ENCODE assay signal across 9 mouse cellular contexts in genomic region chr10:18020846-18021245, GRCm38 (mm10). TPM values are rescaled to one million over a fixed set of nuclear protein-coding genes. Genes with fewer than 3 reads are reported as not detected.
A peak's percentile ranks its signal among the peaks of the same experiment; 100 is the strongest.
DNase-seq lines count a peak whose midpoint lies in the region; ATAC-seq lines count a peak whose summit lies in the region.
"Had no signal": no experiment of that assay in that cellular context is flagged by ENCODE, and none has a peak within 500 bp of the region (broad histone marks: within the 10 kb centered on the region; RNA-seq: fewer than 3 reads in every experiment).

No protein-coding gene starts in this region.

- ATAC-seq in intestine, embryonic 14.5 days (replicated peaks; ENCODE audit: low FRiP score, low TSS enrichment, low read depth), result no peak
- ATAC-seq in intestine, embryonic 16.5 days, result no peak
- ATAC-seq in embryonic facial prominence, embryonic 14.5 days (ENCODE audit: low read depth), result no peak
- ATAC-seq in midbrain, embryonic 14.5 days (ENCODE audit: low FRiP score, low TSS enrichment), result no peak

- no peak for DNase-seq in intestine, embryonic 14.5 days (ENCODE audit: low spot score)
- peak; percentile 69 for DNase-seq in brain, adult 2 months (ENCODE audit: low read depth, low spot score)
- DNase-seq in embryonic facial prominence, embryonic 14.5 days (ENCODE audit: low spot score), result peak; percentile 5
- peak; percentile 23 for DNase-seq in midbrain, embryonic 14.5 days
- DNase-seq in thymus, postnatal 0 days (ENCODE audit: low spot score), result no peak
- no peak for DNase-seq in thymus, adult 18-20 months
- DNase-seq: kidney, postnatal 14 days had no signal

- H3K9ac ChIP-seq in intestine, embryonic 14.5 days (ENCODE audit: low read length), result no peak overlapping the region
- H3K9ac ChIP-seq in intestine, embryonic 16.5 days (ENCODE audit: low read depth, low read length), result no peak overlapping the region
- H3K9ac ChIP-seq in embryonic facial prominence, embryonic 14.5 days (ENCODE audit: low read depth, low read length), result no peak overlapping the region
- no peak overlapping the region for H3K9ac ChIP-seq in midbrain, embryonic 14.5 days (replicated peaks; ENCODE audit: low read length)

- no peaks in the 10 kb centered on the region for H3K27me3 ChIP-seq in intestine, embryonic 14.5 days (replicated peaks; ENCODE audit: control insufficient read depth, insufficient read depth, low read length)
- H3K27me3 ChIP-seq in intestine, embryonic 16.5 days (replicated peaks; ENCODE audit: control insufficient read depth, insufficient read depth, low read length), result no peaks in the 10 kb centered on the region
- no peaks in the 10 kb centered on the region for H3K27me3 ChIP-seq in embryonic facial prominence, embryonic 14.5 days (replicated peaks; ENCODE audit: control insufficient read depth, insufficient read depth, low read length)
- no peaks in the 10 kb centered on the region for H3K27me3 ChIP-seq in midbrain, embryonic 14.5 days (ENCODE audit: control insufficient read depth, insufficient read depth, low read length)
- H3K27me3 ChIP-seq: lung, embryonic 15.5 days had no signal

- H3K4me1 ChIP-seq in intestine, embryonic 14.5 days (replicated peaks; ENCODE audit: control insufficient read depth, insufficient read depth, low read length), result peaks cover 9% of the 10 kb centered on the region
- H3K4me1 ChIP-seq in intestine, embryonic 16.5 days (ENCODE audit: control insufficient read depth, insufficient read depth, low read length), result 0 out of 2 replicates have a peak, but pooled peaks cover 7% of the 10 kb centered on the region
- 0 out of 2 replicates have a peak, but pooled peaks cover 7% of the 10 kb centered on the region for H3K4me1 ChIP-seq in embryonic facial prominence, embryonic 14.5 days (ENCODE audit: control insufficient read depth, insufficient read depth, low read length)
- peaks cover 6% of the 10 kb centered on the region; the same call in 1 of the 2 replicates for H3K4me1 ChIP-seq in midbrain, embryonic 14.5 days (ENCODE audit: control insufficient read depth, insufficient read depth, low read length)

- no peaks in the 10 kb centered on the region for H3K9me3 ChIP-seq in intestine, embryonic 14.5 days (ENCODE audit: control insufficient read depth, low read length)
- H3K9me3 ChIP-seq in intestine, embryonic 16.5 days (ENCODE audit: control insufficient read depth, low read length), result no peaks in the 10 kb centered on the region
- H3K9me3 ChIP-seq in embryonic facial prominence, embryonic 14.5 days (ENCODE audit: control insufficient read depth, low read length), result no peaks in the 10 kb centered on the region
- no peaks in the 10 kb centered on the region for H3K9me3 ChIP-seq in midbrain, embryonic 14.5 days (ENCODE audit: control insufficient read depth, low read length)
- H3K9me3 ChIP-seq: lung, embryonic 15.5 days had no signal

- peaks cover 23% of the 10 kb centered on the region for H3K36me3 ChIP-seq in intestine, embryonic 14.5 days (ENCODE audit: control insufficient read depth, insufficient read depth, low read length)
- peaks cover 3% of the 10 kb centered on the region; the same call in 1 of the 2 replicates for H3K36me3 ChIP-seq in intestine, embryonic 16.5 days (ENCODE audit: control insufficient read depth, insufficient read depth, low read length)
- H3K36me3 ChIP-seq in embryonic facial prominence, embryonic 14.5 days (ENCODE audit: control insufficient read depth, insufficient read depth, low read length), result peaks cover 27% of the 10 kb centered on the region
- H3K36me3 ChIP-seq in midbrain, embryonic 14.5 days (ENCODE audit: control insufficient read depth, insufficient read depth, low read length), result peaks cover 20% of the 10 kb centered on the region; the same call in 1 of the 2 replicates

- WGBS in intestine, embryonic 14.5 days, result 81% methylated on average over 1 of the region's 1 CpGs
- WGBS in intestine, embryonic 16.5 days, result 73% methylated on average over 1 of the region's 1 CpGs
- WGBS in embryonic facial prominence, embryonic 14.5 days, result 36% methylated on average over 1 of the region's 1 CpGs
- WGBS in midbrain, embryonic 14.5 days, result 53% methylated on average over 1 of the region's 1 CpGs

- H3K4me3 ChIP-seq in intestine, embryonic 14.5 days (ENCODE audit: low read depth, low read length), result 0 out of 2 replicates have a peak overlapping the region, but pooled peaks have one; percentile 70
- H3K4me3 ChIP-seq in intestine, embryonic 16.5 days (ENCODE audit: low read length), result no peak overlapping the region
- H3K4me3 ChIP-seq in embryonic facial prominence, embryonic 14.5 days (ENCODE audit: low read depth, low read length), result no peak overlapping the region
- H3K4me3 ChIP-seq in midbrain, embryonic 14.5 days (replicated peaks; ENCODE audit: low read depth, low read length), result no peak overlapping the region

- peak overlapping the region; percentile 60 for H3K4me2 ChIP-seq in intestine, embryonic 14.5 days (ENCODE audit: low read length)
- no peak overlapping the region for H3K4me2 ChIP-seq in intestine, embryonic 16.5 days (ENCODE audit: low read depth, low read length)
- peak overlapping the region; percentile 68 for H3K4me2 ChIP-seq in embryonic facial prominence, embryonic 14.5 days (ENCODE audit: low read depth, low read length)
- H3K4me2 ChIP-seq in midbrain, embryonic 14.5 days (ENCODE audit: low read length), result peak overlapping the region; percentile 67; the same call in 1 of the 2 replicates

- no peak overlapping the region for H3K27ac ChIP-seq in intestine, embryonic 14.5 days (ENCODE audit: low read depth)
- H3K27ac ChIP-seq in intestine, embryonic 16.5 days (ENCODE audit: low read length), result no peak overlapping the region
- no peak overlapping the region for H3K27ac ChIP-seq in embryonic facial prominence, embryonic 14.5 days (replicated peaks; ENCODE audit: low read depth, low read length)
- H3K27ac ChIP-seq in midbrain, embryonic 14.5 days (replicated peaks; ENCODE audit: low read depth, low read length), result no peak overlapping the region

RNA-seq across cellular contexts. Expression of gene Abracl, which starts 2.2 kb away (rescaled TPM):
- 158 and 172 TPM in 2 replicates for polyA plus RNA-seq in intestine, embryonic 14.5 days (2014; fragmentation: Nextera tagmentation; extraction: Ambion mirVana)
- polyA plus RNA-seq in intestine, embryonic 16.5 days (2015; fragmentation: Nextera tagmentation; extraction: Ambion mirVana), result 158 and 162 TPM in 2 replicates
- polyA plus RNA-seq in embryonic facial prominence, embryonic 14.5 days (2014; fragmentation: Nextera tagmentation; extraction: Ambion mirVana), result 143 and 152 TPM in 2 replicates
- polyA plus RNA-seq in midbrain, embryonic 14.5 days (2014; fragmentation: Nextera tagmentation; extraction: Ambion mirVana), result 69.0 and 90.6 TPM in 2 replicates
- polyA plus RNA-seq in thymus, postnatal 0 days (2015; fragmentation: Nextera tagmentation; extraction: Ambion mirVana), result 322 and 349 TPM in 2 replicates

RNA-seq across cellular contexts. Expression of gene Reps1, which starts 34.8 kb away (rescaled TPM):
- 18.3 and 19.8 TPM in 2 replicates for polyA plus RNA-seq in intestine, embryonic 14.5 days (2014; fragmentation: Nextera tagmentation; extraction: Ambion mirVana)
- polyA plus RNA-seq in intestine, embryonic 16.5 days (2015; fragmentation: Nextera tagmentation; extraction: Ambion mirVana), result 6.2 and 6.3 TPM in 2 replicates
- 20.5 and 21.7 TPM in 2 replicates for polyA plus RNA-seq in embryonic facial prominence, embryonic 14.5 days (2014; fragmentation: Nextera tagmentation; extraction: Ambion mirVana)
- 23.1 and 27.5 TPM in 2 replicates for polyA plus RNA-seq in midbrain, embryonic 14.5 days (2014; fragmentation: Nextera tagmentation; extraction: Ambion mirVana)
- 20.2 and 24.0 TPM in 2 replicates for polyA plus RNA-seq in thymus, postnatal 0 days (2015; fragmentation: Nextera tagmentation; extraction: Ambion mirVana)

Comparison
In these comparisons a context has a peak if more than half of its experiments do, and no peak if none do; other contexts are left out.
1. DNase-seq: peak in brain, adult 2 months (single experiment), embryonic facial prominence, embryonic 14.5 days (single experiment) and midbrain, embryonic 14.5 days (single experiment); none in intestine, embryonic 14.5 days (single experiment), thymus, postnatal 0 days (single experiment) and thymus, adult 18-20 months (0 of 2).